Mouse (Mus musculus): ENCODE data around the gene Ccdc78. TPM values are rescaled to one million over a fixed set of nuclear protein-coding genes. Genes with fewer than 3 reads are reported as not detected.
A peak's percentile ranks its signal among the peaks of the same experiment; 100 is the strongest.

Ccdc78 gene
- polyA plus RNA-seq, 2 experiments = 0.10 TPM; not detected in 1

DNA sequence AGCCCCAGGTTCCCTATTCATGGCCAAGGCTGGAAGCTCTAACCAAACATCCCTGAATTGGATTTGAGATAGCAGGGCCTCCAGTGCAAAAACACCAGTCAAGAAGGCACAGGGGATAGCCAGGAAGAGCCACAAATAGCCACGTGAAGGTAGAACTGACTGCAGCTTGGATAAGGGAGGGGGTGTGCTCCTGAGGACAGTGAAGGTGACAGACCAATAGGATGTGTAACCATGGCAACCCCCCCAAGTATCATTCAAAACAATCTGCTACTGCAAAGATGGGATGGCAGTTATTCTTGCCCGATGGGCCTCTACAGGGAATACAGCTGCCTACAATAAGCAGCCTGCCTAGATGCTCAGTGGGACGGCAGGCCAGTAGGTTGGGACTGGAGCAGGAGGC lies 51.2 kb downstream of the Ccdc78 start:
- Histone ChIP-seq H3K27ac (replicated peaks; ENCODE audit: low read depth, low read length) (no peak overlapping the region; the same call in 1 of the 2 replicates), H3K9me3 (ENCODE audit: control insufficient read depth, low read length) (no peaks in the 10 kb centered on the region), H3K4me1 (ENCODE audit: control insufficient read depth, insufficient read depth, low read length) (peaks cover 34% of the 10 kb centered on the region), H3K9ac (ENCODE audit: low read depth, low read length, severe bottlenecking) (peak overlapping the region; percentile 8; the same call in 1 of the 2 replicates), H3K27me3 (ENCODE audit: control insufficient read depth, insufficient read depth, low read length) (no peaks in the 10 kb centered on the region), H3K4me3 (replicated peaks; ENCODE audit: low read length) (peak overlapping the region; percentile 34; the same call in 1 of the 2 replicates), H3K36me3 (ENCODE audit: control insufficient read depth, insufficient read depth, low read length) (peaks cover 56% of the 10 kb centered on the region), H3K4me2 (replicated peaks; ENCODE audit: low read depth, low read length, severe bottlenecking) (peak overlapping the region; percentile 75; the same call in 1 of the 2 replicates)
- 47% methylated on average over 3 of the region's 3 CpGs for WGBS
- DNase-seq (ENCODE audit: low spot score) (no peak), ATAC-seq (ENCODE audit: low FRiP score, low read depth) (no peak)
- TF ChIP-seq POLR2A (IDR thresholded peaks at IDR 0.05; ENCODE audit: borderline replicate concordance, extremely low read depth, insufficient read depth, insufficient read length) = no peak

DNA sequence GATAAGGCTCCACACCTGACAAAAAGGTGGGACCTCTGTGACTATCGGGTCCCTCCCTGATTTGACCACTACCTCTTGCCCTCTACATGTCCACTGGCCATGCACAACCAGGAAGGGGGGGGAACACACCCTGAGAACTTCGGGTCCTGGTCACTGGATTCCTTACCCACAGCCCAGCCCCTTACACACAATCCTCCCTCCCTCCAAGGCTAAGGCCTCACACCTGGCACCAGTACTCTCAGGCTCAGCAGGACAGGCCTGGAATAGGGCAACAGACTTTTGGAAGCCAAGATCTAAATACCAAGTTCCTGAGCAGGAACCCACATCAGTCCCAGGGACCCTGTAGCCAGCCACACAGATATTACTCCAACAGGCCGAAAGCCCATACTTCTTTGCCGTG lies 52.5 kb downstream of the Ccdc78 start:
- Histone ChIP-seq H3K27me3 (ENCODE audit: control insufficient read depth, insufficient read depth, low read length) (no peaks in the 10 kb centered on the region), H3K4me1 (ENCODE audit: control insufficient read depth, insufficient read depth, low read length) (peaks cover 38% of the 10 kb centered on the region), H3K9ac (ENCODE audit: low read depth, low read length, severe bottlenecking) (no peak overlapping the region), H3K4me3 (replicated peaks; ENCODE audit: low read length) (no peak overlapping the region), H3K4me2 (replicated peaks; ENCODE audit: low read depth, low read length, severe bottlenecking) (no peak overlapping the region), H3K27ac (replicated peaks; ENCODE audit: low read depth, low read length) (no peak overlapping the region), H3K36me3 (ENCODE audit: control insufficient read depth, insufficient read depth, low read length) (peaks cover 56% of the 10 kb centered on the region), H3K9me3 (ENCODE audit: control insufficient read depth, low read length) (no peaks in the 10 kb centered on the region)
- WGBS = 93% methylated on average over 4 of the region's 4 CpGs
- TF ChIP-seq POLR2A (IDR thresholded peaks at IDR 0.05; ENCODE audit: borderline replicate concordance, extremely low read depth, insufficient read depth, insufficient read length) = no peak
- ATAC-seq (ENCODE audit: low FRiP score, low read depth) (no peak), DNase-seq (ENCODE audit: low spot score) (no peak)

DNA sequence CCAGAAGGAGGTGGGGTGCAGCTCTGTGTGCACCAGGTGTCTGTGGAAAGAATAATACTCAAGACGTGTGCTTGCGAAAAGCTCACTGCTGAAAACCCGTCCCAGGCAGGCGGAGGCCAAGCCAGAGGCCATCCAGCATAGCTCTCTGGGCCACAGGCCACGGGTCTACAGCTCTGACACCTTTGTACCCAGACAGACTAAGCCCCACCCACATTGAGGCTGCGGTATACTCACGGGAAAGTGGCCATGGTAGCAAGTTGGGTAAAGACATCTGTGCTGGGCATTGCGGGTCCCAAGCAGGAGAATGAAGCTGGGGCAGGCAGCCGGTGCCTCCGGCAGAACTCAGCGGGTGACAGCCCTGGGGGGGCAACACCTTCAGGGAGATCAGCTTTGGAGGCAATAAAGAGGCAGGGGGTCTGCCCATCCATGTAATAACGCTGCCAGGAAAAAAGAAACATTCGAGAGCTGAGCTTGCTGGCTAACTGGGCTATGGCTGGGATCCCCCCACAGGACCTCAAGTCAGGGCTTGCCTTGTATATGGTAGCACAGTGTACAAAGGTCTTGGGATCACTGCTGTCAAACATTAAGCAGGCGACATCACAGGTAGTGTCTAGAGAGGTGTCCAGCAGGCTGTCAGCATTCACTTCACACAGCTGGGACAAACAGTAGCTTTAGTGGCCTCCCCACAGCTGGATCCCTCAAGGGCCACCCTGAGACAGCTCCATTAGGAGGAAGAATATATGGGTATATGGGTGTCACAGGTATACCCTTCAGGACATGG lies 53.3 kb downstream of the Ccdc78 start:
- H3K4me1 ChIP-seq (ENCODE audit: control insufficient read depth, insufficient read depth, low read length) = peaks cover 32% of the 10 kb centered on the region
- ATAC-seq (ENCODE audit: low FRiP score, low read depth) (no peak), DNase-seq (ENCODE audit: low spot score) (no peak)
- no peaks in the 10 kb centered on the region for H3K27me3 ChIP-seq (ENCODE audit: control insufficient read depth, insufficient read depth, low read length)
- peaks cover 55% of the 10 kb centered on the region for H3K36me3 ChIP-seq (ENCODE audit: control insufficient read depth, insufficient read depth, low read length)
- WGBS = 80% methylated on average over 14 of the region's 14 CpGs
- H3K9ac ChIP-seq (ENCODE audit: low read depth, low read length, severe bottlenecking) = no peak overlapping the region
- no peak for TF ChIP-seq POLR2A (IDR thresholded peaks at IDR 0.05; ENCODE audit: borderline replicate concordance, extremely low read depth, insufficient read depth, insufficient read length)
- H3K4me2 ChIP-seq (replicated peaks; ENCODE audit: low read depth, low read length, severe bottlenecking) = no peak overlapping the region
- no peaks in the 10 kb centered on the region for H3K9me3 ChIP-seq (ENCODE audit: control insufficient read depth, low read length)
- H3K4me3 ChIP-seq (replicated peaks; ENCODE audit: low read length) = no peak overlapping the region
- no peak overlapping the region for H3K27ac ChIP-seq (replicated peaks; ENCODE audit: low read depth, low read length)

Small RNA genes within 50 kb of the gene (microRNA-seq; reads per million reads assigned to microRNA genes)
- not detected for gene Gm25083
- not detected for gene Mir3082
- gene Mir6966 = not detected

Other genes with a start within 250 kb of the Ccdc78 start
- gene Sox8, start 215.9 kb upstream of the Ccdc78 start, polyA plus RNA-seq (2012; rRNA removed) = 16.3 and 23.4 TPM in 2 replicates
- gene Sox8, start 215.9 kb upstream of the Ccdc78 start, polyA plus RNA-seq (2014; fragmentation: Nextera tagmentation; extraction: Ambion mirVana) = 12.6 and 16.7 TPM in 2 replicates
- 20.3 and 26.3 TPM in 2 replicates for gene Lmf1, start 207.5 kb upstream of the Ccdc78 start, polyA plus RNA-seq (2012; rRNA removed)
- 26.9 and 28.7 TPM in 2 replicates for gene Lmf1, start 207.5 kb upstream of the Ccdc78 start, polyA plus RNA-seq (2014; fragmentation: Nextera tagmentation; extraction: Ambion mirVana)
- 0.56 and 0.74 TPM in 2 replicates for gene Gng13, start 69.4 kb upstream of the Ccdc78 start, polyA plus RNA-seq (2012; rRNA removed)
- 3.5 and 6.1 TPM in 2 replicates for gene Gng13, start 69.4 kb upstream of the Ccdc78 start, polyA plus RNA-seq (2014; fragmentation: Nextera tagmentation; extraction: Ambion mirVana)
- 34.5 and 34.6 TPM in 2 replicates for gene Chtf18, start 59.2 kb upstream of the Ccdc78 start, polyA plus RNA-seq (2012; rRNA removed)
- gene Chtf18, start 59.2 kb upstream of the Ccdc78 start, polyA plus RNA-seq (2014; fragmentation: Nextera tagmentation; extraction: Ambion mirVana) = 14.7 and 16.1 TPM in 2 replicates
- 48.2 and 71.7 TPM in 2 replicates for gene Rpusd1, start 58.9 kb upstream of the Ccdc78 start, polyA plus RNA-seq (2012; rRNA removed)
- gene Rpusd1, start 58.9 kb upstream of the Ccdc78 start, polyA plus RNA-seq (2014; fragmentation: Nextera tagmentation; extraction: Ambion mirVana) = 26.1 and 26.6 TPM in 2 replicates
- gene Mslnl, start 50.5 kb upstream of the Ccdc78 start, polyA plus RNA-seq (2012; rRNA removed) = 0.10 and 0.13 TPM in 2 replicates
- gene Mslnl, start 50.5 kb upstream of the Ccdc78 start, polyA plus RNA-seq (2014; fragmentation: Nextera tagmentation; extraction: Ambion mirVana) = 0.10 and 0.22 TPM in 2 replicates
- gene Msln, start 32.2 kb upstream of the Ccdc78 start, polyA plus RNA-seq (2012; rRNA removed) = 0.23 and 5.5 TPM in 2 replicates
- gene Msln, start 32.2 kb upstream of the Ccdc78 start, polyA plus RNA-seq (2014; fragmentation: Nextera tagmentation; extraction: Ambion mirVana) = 0.37 and 0.95 TPM in 2 replicates
- 24.9 and 26.0 TPM in 2 replicates for gene Narfl, start 12.8 kb upstream of the Ccdc78 start, polyA plus RNA-seq (2012; rRNA removed)
- 24.2 and 26.1 TPM in 2 replicates for gene Narfl, start 12.8 kb upstream of the Ccdc78 start, polyA plus RNA-seq (2014; fragmentation: Nextera tagmentation; extraction: Ambion mirVana)
- 113 and 119 TPM in 2 replicates for gene Haghl, start 907 bp upstream of the Ccdc78 start, polyA plus RNA-seq (2012; rRNA removed)
- gene Haghl, start 907 bp upstream of the Ccdc78 start, polyA plus RNA-seq (2014; fragmentation: Nextera tagmentation; extraction: Ambion mirVana) = 69.3 and 78.0 TPM in 2 replicates
- gene Fam173a, start 6.3 kb downstream of the Ccdc78 start, polyA plus RNA-seq (2012; rRNA removed) = 114 and 117 TPM in 2 replicates
- gene Fam173a, start 6.3 kb downstream of the Ccdc78 start, polyA plus RNA-seq (2014; fragmentation: Nextera tagmentation; extraction: Ambion mirVana) = 72.5 and 73.8 TPM in 2 replicates
- not detected in 2 replicates for gene AC134908.4, start 9.1 kb downstream of the Ccdc78 start, polyA plus RNA-seq (2012; rRNA removed)
- 0.30 TPM in 1 of 2 replicates, not detected in the other for gene AC134908.4, start 9.1 kb downstream of the Ccdc78 start, polyA plus RNA-seq (2014; fragmentation: Nextera tagmentation; extraction: Ambion mirVana)
- 83.6 and 119 TPM in 2 replicates for gene Metrn, start 10.6 kb downstream of the Ccdc78 start, polyA plus RNA-seq (2012; rRNA removed)
- 10.5 and 12.6 TPM in 2 replicates for gene Metrn, start 10.6 kb downstream of the Ccdc78 start, polyA plus RNA-seq (2014; fragmentation: Nextera tagmentation; extraction: Ambion mirVana)
- 6.5 and 12.2 TPM in 2 replicates for gene Fbxl16, start 22.5 kb downstream of the Ccdc78 start, polyA plus RNA-seq (2012; rRNA removed)
- gene Fbxl16, start 22.5 kb downstream of the Ccdc78 start, polyA plus RNA-seq (2014; fragmentation: Nextera tagmentation; extraction: Ambion mirVana) = 2.0 and 2.5 TPM in 2 replicates
- gene Wdr24, start 37.0 kb downstream of the Ccdc78 start, polyA plus RNA-seq (2012; rRNA removed) = 45.1 and 56.1 TPM in 2 replicates
- gene Wdr24, start 37.0 kb downstream of the Ccdc78 start, polyA plus RNA-seq (2014; fragmentation: Nextera tagmentation; extraction: Ambion mirVana) = 26.0 and 27.7 TPM in 2 replicates
- gene Jmjd8, start 42.3 kb downstream of the Ccdc78 start, polyA plus RNA-seq (2012; rRNA removed) = 64.4 and 79.2 TPM in 2 replicates
- gene Jmjd8, start 42.3 kb downstream of the Ccdc78 start, polyA plus RNA-seq (2014; fragmentation: Nextera tagmentation; extraction: Ambion mirVana) = 41.5 and 46.3 TPM in 2 replicates
- 335 and 338 TPM in 2 replicates for gene Stub1, start 46.8 kb downstream of the Ccdc78 start, polyA plus RNA-seq (2012; rRNA removed)
- gene Stub1, start 46.8 kb downstream of the Ccdc78 start, polyA plus RNA-seq (2014; fragmentation: Nextera tagmentation; extraction: Ambion mirVana) = 349 and 350 TPM in 2 replicates
- gene Rhbdl1, start 50.7 kb downstream of the Ccdc78 start, polyA plus RNA-seq (2012; rRNA removed) = 11.7 and 12.9 TPM in 2 replicates
- gene Rhbdl1, start 50.7 kb downstream of the Ccdc78 start, polyA plus RNA-seq (2014; fragmentation: Nextera tagmentation; extraction: Ambion mirVana) = 1.9 and 2.3 TPM in 2 replicates
- gene Gm20683, start 55.2 kb downstream of the Ccdc78 start, polyA plus RNA-seq (2012; rRNA removed) = 13.0 and 19.4 TPM in 2 replicates
- gene Gm20683, start 55.2 kb downstream of the Ccdc78 start, polyA plus RNA-seq (2014; fragmentation: Nextera tagmentation; extraction: Ambion mirVana) = 2.2 and 2.5 TPM in 2 replicates
- 101 and 126 TPM in 2 replicates for gene Rhot2, start 58.3 kb downstream of the Ccdc78 start, polyA plus RNA-seq (2012; rRNA removed)
- 10.6 and 16.9 TPM in 2 replicates for gene Rhot2, start 58.3 kb downstream of the Ccdc78 start, polyA plus RNA-seq (2014; fragmentation: Nextera tagmentation; extraction: Ambion mirVana)
- 68.0 and 90.0 TPM in 2 replicates for gene Wdr90, start 74.9 kb downstream of the Ccdc78 start, polyA plus RNA-seq (2012; rRNA removed)
- gene Wdr90, start 74.9 kb downstream of the Ccdc78 start, polyA plus RNA-seq (2014; fragmentation: Nextera tagmentation; extraction: Ambion mirVana) = 18.1 and 22.1 TPM in 2 replicates
- gene Mcrip2, start 82.2 kb downstream of the Ccdc78 start, polyA plus RNA-seq (2012; rRNA removed) = 12.3 and 13.1 TPM in 2 replicates
- 13.4 and 20.2 TPM in 2 replicates for gene Mcrip2, start 82.2 kb downstream of the Ccdc78 start, polyA plus RNA-seq (2014; fragmentation: Nextera tagmentation; extraction: Ambion mirVana)
- gene Mettl26, start 88.5 kb downstream of the Ccdc78 start, polyA plus RNA-seq (2012; rRNA removed) = 61.7 and 62.9 TPM in 2 replicates
- 51.4 and 52.0 TPM in 2 replicates for gene Mettl26, start 88.5 kb downstream of the Ccdc78 start, polyA plus RNA-seq (2014; fragmentation: Nextera tagmentation; extraction: Ambion mirVana)
- gene Wfikkn1, start 94.3 kb downstream of the Ccdc78 start, polyA plus RNA-seq (2012; rRNA removed) = 1.2 and 1.4 TPM in 2 replicates
- 0.68 and 0.77 TPM in 2 replicates for gene Wfikkn1, start 94.3 kb downstream of the Ccdc78 start, polyA plus RNA-seq (2014; fragmentation: Nextera tagmentation; extraction: Ambion mirVana)
- 53.3 and 73.6 TPM in 2 replicates for gene Rab40c, start 133.1 kb downstream of the Ccdc78 start, polyA plus RNA-seq (2012; rRNA removed)
- 20.8 and 23.2 TPM in 2 replicates for gene Rab40c, start 133.1 kb downstream of the Ccdc78 start, polyA plus RNA-seq (2014; fragmentation: Nextera tagmentation; extraction: Ambion mirVana)
- gene Pigq, start 158.4 kb downstream of the Ccdc78 start, polyA plus RNA-seq (2012; rRNA removed) = 95.4 and 141 TPM in 2 replicates
- 48.7 and 48.8 TPM in 2 replicates for gene Pigq, start 158.4 kb downstream of the Ccdc78 start, polyA plus RNA-seq (2014; fragmentation: Nextera tagmentation; extraction: Ambion mirVana)
- gene Nhlrc4, start 158.4 kb downstream of the Ccdc78 start, polyA plus RNA-seq (2012; rRNA removed) = 0.10 TPM in 2 replicates
- not detected in 2 replicates for gene Nhlrc4, start 158.4 kb downstream of the Ccdc78 start, polyA plus RNA-seq (2014; fragmentation: Nextera tagmentation; extraction: Ambion mirVana)
- 0.25 and 0.26 TPM in 2 replicates for gene A930017K11Rik, start 166.0 kb downstream of the Ccdc78 start, polyA plus RNA-seq (2012; rRNA removed)
- gene A930017K11Rik, start 166.0 kb downstream of the Ccdc78 start, polyA plus RNA-seq (2014; fragmentation: Nextera tagmentation; extraction: Ambion mirVana) = 0.23 and 0.35 TPM in 2 replicates
- gene Capn15, start 199.2 kb downstream of the Ccdc78 start, polyA plus RNA-seq (2012; rRNA removed) = 50.1 and 70.4 TPM in 2 replicates
- gene Capn15, start 199.2 kb downstream of the Ccdc78 start, polyA plus RNA-seq (2014; fragmentation: Nextera tagmentation; extraction: Ambion mirVana) = 31.0 and 31.2 TPM in 2 replicates